Mouse (Mus musculus) C2C12 (cell line): ENCODE data around the gene Fam168a.

Experiments used
- CTCF ChIP-seq: IDR thresholded peaks from one replicate; pipeline ENCODE4 v1.5.1; 2011; ENCODE audit not compliant: control insufficient read depth, insufficient read depth, insufficient read length
- MAX ChIP-seq: IDR thresholded peaks from one replicate; pipeline ENCODE4 v1.6.1; 2011; ENCODE audit warnings: mild to moderate bottlenecking, control low read depth

DNA sequence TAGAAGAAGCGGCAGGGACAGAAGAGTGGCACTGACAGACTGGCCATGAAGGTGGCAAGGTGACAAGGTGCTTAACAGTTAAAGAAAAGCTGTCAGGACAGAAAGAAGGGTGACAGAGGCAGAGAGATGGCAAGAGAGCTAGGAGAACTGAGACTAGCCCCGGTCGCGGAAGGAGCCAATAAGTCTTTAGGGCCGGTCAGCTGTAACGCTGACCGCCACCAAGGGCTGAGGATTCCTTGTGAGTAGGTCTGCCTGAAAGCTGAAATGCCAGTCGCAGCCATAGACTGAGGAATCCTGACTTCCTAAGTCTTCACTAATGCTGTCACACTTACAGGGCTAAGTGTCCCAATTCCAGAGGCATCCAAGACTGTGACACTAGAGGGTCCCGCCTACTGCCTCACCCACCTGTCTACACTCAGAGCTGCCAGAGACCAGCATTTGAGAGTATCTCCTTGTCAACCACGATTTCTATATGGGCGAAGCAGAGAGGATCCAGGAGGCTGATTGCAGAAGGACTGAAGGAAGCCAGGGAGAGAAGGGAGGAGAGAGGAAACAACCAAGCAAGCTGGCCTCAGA is 42.6 kb upstream of the Fam168a start:
- TF ChIP-seq CTCF (no peak), MAX (no peak)
